Mouse (Mus musculus) leukemia stem cell, adult 10-12 weeks (primary cell): ENCODE data around the gene Tmtc2. TPM values are rescaled to one million over a fixed set of nuclear protein-coding genes. Genes with fewer than 3 reads are reported as not detected.

Experiments
- polyA plus RNA-seq: library from polyadenylated mRNA; stranded (reverse); fragments of >175 nt; gene quantifications from 2 replicates; pipeline ENCODE4 v1.2.3, GENCODE M21; 2012; ENCODE audit warnings: low replicate concordance

The Tmtc2 gene
- polyA plus RNA-seq = 0.14 and 0.33 TPM in 2 replicates

DNA sequence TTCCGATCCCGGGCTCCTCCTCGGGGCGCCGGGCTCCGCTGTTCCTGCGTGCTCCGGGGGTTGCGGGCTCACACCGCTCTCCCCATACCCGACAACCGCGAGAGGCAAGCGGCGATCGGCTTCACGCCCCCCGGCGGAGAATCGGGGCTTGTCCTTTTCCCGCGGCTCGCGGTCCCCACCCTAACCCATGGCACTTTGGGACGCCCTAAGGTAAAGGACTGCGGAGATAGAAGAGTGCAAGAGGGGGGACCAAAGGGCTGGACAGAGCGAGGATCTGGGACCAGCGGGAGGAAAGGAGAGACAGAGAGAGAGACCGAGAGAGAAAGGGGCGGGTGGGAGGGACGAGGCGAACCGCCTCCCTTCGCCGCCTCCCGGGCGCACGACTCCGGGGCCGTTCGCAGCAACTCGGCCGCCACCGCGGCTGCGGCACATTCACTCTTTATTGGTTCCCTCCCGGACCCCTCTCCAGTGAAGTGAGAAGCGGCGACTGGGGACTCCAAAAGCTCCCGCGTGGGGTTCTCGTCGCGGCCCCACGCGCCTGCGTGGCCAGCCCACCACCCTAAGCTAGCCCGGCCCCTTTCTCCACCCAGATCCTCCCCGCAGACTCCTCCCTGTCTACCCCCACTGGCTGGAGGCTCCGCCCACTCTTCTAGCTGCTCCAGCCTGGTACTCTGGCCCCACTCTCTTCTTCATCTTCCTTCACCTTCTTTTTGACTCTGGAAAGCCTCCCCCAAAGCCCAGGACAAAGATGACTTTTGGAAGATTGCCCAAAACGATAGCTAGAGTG lies at the start of gene Tmtc2:
Gene Tmtc2 (minus strand): TSS at position 544 of the 787 bp plus-strand sequence.

